Mouse (Mus musculus): ENCODE results near the gene 5330417C22Rik.
"Not testable (repeated sequence)": the region's sequence is repeated elsewhere in the genome, so short reads cannot be mapped to it uniquely, and the experiment has no call there.

5330417C22Rik gene

DNA sequence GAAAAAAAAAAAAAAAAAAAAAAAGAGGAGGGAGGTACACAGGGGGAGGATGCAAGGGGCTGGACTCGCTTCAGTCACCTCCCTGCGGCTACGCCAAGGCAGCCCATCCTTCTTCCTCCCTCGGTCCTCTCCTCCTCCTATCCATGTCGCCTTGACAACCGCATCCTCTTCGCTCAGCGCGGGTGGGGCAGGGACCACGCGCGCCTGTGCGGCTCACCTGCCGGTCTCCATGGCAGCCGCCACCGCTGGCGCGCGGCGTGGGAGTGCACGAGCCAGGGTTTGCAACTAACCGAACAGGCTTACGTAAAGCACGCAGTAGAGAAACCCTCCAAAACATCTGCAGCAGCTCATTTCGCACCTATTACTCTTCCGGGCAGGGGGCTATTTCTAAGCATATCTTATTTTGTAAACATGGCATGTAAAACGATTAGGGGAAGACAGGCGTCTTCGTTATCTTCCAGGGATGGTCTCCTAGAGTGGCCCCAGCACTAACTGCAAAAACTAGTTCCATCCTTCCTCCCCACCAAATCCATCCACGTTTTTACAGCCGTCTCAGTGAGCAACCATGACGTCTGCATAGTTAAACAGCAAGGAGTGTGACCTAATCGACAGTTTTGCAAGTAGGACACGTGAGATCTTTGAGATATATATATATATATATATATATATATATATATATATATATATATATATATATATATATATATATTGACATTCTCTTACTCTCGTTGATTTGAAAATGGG lies at the start of gene 5330417C22Rik:
TSS of gene 5330417C22Rik (minus strand) at position 20 of the 744 bp plus-strand sequence.
- peak; percentile 93 for DNase-seq (ENCODE audit: low read depth, low spot score)

DNA sequence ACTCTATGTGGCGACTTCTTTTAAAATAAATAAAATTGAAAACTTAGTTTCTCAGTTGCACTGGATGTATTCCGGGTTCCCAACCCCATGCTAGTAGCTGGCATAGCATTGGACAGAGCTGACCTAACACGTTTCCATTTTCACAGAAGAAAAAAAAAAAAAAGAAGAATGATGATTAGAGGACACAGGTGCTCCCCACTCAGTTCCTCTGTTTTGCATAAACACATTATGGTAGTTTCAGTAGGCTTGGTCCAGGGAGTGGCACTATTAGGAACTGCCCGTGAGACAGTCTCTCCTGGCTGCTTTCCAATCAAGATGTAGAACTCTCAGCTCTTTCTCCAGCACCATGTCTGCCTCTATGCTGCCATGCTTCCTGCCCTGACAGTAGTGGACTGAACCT lies 48.2 kb upstream of the 5330417C22Rik start:
- DNase-seq (ENCODE audit: low read depth, low spot score): no peak

DNA sequence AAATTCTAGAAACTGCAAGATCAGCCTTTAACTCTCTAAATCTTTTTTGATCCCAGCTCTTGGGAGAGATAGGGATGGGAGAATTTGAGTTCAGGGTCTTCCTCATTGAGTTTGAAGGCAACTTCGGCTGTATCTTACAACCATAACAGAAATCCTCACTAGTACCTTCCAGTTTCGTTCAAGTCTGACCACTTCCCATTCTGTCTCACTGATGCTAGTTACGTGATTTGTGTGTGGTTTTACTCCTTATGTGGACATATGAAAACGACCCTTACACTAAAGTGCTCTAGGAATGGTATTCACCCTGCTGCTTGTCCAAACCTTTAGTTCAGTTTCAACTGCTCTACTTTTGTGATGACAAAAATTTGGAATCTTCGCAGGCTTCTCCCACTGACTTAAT lies 37.7 kb upstream of the 5330417C22Rik start:
- DNase-seq (ENCODE audit: low read depth, low spot score): no peak

DNA sequence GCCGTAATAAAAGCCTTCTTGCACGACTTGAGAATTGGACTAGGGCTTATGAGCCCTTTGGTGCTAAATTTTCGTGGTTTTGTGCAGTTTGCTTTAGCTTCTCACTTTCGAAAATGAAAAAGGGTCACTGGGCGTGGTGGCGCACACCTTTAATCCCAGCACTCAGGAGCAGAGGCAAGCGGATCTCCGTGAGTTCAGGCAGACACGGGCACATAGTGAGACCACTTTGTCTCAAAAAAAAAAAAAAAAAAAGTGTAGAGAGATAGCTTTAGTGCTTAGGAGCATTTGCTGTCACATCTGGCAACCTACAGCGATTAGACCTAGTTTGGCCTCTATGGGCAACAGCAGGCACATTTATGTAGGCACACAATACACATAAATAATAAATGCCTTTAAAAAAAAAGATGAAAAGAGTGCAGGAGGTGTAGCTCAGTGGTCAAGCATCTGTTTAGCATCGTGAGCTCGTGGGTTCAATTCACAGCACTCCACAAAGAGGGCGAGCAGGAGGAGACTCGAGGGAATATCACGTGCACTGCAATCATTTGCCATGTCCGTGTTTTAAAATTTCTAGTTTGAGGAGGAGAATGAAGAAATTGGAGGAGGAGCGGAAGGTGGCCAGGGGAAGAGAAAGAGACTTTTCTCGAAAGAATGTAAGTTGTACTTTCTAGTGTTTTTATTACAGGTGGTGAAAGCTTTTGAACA lies 36.1 kb upstream of the 5330417C22Rik start:
- peak; percentile 26 for DNase-seq (ENCODE audit: low read depth, low spot score)

DNA sequence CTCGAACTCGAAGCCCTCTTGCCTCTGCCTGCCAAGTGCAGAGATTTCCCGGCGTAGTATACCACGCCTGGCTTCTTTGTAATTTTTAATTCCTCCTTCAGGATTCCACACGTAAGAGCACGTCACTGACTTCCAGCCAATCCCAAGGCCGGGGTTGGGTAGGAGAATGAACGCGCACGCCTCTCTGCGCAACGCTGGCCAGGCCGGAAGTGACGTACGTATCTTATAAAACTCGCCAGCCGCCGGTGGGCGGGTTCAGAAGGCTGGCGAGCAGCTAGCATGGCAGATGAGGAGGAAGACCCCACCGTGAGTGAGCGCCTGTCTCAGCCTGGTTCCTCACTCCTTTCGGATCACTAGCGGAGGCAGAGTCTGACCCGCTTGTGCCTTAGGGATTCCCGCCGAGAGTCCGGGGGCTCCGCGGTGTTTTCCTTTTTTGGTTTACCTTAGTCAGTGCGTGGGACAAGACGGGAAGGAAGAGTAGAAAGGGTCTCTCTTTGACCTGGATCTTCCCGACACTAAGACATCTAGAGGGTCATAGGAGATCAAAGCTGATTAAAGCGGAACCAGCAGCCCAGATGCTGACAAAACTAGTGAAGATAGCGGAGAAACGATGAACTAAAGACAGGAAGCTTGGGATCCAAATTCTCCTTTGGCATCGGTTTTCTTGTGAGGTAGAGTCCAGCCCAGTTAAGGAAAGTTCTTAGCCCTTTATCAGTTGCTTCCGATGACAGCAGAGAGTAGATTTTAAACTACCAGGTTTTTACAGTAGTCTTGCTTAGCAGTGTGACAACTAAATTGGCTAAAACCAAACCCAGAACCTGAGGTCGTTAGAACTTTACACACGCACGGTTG lies 35.3 kb upstream of the 5330417C22Rik start, which contains the start of gene Taf13:
TSS of gene Taf13 (plus strand) at position 256 of the 852 bp plus-strand sequence.
- DNase-seq (ENCODE audit: low read depth, low spot score): peak; percentile 98

DNA sequence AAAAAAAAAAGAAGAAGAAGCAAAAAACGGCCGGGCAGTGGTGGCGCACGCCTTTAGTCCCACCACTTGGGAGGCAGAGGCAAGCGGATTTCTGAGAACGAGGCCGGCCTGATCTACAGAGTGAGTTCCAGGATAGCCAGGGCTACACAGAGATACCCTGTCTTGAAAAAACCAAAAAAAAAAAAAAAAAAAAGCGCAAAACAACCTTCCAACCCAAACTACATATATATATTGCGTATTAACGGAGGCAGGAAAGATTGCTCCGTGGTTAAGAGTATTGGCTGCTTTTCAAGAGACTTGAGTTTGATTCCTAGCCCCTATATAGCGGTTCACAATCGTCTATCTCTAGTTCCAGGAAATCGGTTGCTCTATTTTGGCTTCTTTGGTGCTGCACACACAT lies 34.5 kb upstream of the 5330417C22Rik start:
- DNase-seq (ENCODE audit: low read depth, low spot score): no peak

DNA sequence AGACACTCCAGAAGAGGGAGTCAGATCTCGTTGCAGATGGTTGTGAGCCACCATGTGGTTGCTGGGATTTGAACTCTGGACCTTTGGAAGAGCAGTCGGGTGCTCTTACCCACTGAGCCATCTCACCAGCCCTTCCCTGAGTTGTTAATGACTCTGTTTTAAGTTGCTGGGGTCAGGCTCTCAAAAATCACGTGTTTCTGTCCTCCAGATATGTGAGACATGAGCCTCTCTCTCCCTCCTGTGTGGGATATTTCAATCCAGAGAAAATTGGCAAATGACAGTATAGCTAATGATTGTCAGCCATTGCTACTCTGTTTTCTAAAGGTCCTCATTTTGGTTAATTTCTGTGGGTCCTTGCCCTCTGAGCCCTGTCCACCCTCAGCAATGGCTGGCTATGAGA lies 33.3 kb upstream of the 5330417C22Rik start:
- not testable (repeated sequence) for DNase-seq (ENCODE audit: low read depth, low spot score)

DNA sequence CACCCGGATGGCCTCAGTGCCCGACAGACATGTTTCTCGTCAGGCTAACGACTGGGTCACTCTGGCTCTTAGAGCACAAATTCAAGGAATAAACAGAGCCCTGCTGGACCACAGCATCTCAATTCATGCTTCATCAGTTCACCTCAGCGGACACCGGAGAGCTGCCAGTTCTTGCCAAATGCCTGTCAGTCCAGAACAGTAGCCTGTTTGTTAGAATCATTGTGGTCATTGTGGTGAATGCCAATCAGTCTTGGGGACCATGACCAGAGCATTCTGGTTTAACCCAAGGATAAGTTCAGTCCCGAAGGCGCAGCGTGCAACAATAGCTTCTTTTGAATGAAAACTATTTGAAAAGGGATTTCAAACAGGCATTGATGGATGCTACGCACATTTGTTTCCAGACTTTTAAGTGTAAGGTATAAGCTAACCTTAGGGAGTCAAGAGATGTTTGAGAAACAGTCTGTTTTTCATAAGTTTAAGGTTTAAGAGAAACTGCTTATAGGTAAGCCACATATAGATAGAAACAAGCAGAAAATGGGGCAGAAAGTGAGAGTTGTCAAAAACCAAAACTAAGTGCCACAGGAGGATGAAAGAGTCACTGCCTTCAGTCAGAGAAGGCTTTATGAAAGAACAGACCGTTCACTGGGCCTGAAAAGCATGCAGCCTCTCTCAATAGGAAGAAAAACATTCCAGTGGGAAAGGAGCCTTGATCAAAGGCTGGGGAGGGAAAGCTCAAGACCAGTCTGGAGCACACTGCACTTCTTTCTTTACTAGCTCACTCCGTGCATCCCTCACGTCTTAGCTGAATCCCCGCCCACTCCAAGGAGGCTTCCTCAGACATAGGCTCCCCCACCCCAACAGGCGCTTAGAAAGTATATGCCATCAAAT lies 31.9 kb upstream of the 5330417C22Rik start:
- DNase-seq (ENCODE audit: low read depth, low spot score): no peak

DNA sequence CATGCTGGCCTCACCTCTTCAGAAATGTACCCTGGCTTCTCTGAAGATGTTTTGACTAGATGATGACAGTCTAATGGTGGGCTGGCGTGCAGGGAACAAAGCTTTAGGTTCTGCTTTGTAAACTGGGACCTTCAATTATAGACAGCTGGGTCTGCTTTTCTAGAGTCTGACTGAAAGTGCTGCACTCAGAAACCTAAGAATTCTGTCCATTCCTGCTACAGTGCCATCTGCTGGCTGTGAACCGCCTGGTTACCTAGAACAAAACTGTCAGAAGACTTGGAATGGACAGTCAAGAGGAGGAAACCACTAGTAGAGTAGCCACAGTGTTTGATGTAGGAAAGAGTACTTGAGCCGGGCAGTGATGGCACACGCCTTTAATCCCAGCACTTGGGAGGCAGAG lies 27.0 kb upstream of the 5330417C22Rik start:
- DNase-seq (ENCODE audit: low read depth, low spot score): peak; percentile 84

DNA sequence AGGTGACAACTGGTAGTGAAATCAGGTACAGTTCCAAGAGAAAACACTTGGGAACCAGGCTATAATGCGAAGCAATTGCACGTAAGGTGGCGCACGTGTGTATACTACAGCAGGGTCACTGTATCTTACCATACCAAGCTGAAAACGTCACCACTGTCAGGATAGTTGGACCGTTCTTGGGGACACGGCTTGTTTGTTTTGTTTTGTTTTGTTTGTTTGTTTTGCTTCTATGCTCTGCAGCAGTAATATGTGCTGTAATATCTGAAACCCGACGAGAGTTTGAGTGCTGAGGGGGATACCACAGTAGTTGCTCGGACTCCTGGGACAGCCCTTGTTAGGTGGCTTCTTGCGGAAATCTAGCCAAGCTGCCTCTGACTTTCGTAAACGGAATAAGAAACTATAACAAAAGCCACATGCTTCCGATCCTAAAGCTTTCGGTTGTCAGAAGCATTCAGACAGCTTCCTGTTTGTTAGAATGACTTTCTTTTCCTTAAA lies 26.5 kb upstream of the 5330417C22Rik start:
- peak; percentile 76 for DNase-seq (ENCODE audit: low read depth, low spot score)

DNA sequence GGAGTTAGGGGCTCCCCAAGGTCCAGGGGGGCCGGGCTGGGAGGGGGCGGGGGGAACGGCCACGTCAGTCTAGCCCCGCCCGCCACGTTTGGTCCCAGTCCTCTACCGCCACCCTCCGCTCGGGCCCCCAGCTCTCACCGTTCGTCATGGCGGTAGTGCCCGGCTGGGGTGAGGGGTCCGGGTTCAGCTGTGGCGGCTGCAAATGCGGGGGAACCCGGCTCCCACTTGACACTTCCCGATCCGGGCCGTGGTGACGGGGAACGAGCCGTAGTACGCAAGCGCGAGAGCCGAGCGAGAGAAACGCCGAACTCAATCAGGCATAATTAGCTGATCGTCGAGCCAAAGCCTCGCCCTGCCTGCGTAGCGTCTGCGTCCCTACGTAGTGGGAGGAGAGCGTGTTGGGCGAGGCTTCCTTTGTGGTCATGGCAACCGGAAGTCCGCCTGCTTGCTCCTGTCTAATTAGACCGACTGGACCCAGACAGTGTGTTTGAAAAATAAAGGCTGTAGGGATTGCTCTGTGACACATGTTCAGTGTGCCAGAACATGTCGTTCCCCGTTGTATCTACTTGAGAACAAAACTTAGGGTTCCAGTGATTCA lies 25.9 kb upstream of the 5330417C22Rik start, which contains the start of gene Tmem167b:
TSS of gene Tmem167b (minus strand) at position 334 of the 598 bp plus-strand sequence.
- DNase-seq (ENCODE audit: low read depth, low spot score): peak; percentile 98

DNA sequence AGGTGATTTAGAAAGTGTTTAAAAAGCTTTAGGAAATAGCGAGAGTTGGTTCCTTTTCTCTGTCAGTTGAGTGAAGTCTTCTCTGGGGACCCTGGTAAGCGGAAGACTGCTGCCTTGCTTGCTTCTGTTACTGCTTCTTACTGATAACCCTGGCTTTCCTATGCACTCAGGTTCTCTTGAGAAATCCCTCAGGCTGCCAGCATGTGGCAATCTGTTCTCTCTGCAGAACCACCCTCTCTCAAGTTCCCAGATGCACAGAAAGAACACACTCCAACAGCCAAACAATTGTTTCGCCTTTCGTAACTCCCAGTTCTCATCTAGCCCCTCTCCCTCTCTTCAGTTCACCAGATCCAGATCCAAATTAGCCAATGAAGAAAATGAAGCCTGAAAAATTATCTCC lies 21.6 kb upstream of the 5330417C22Rik start:
- no peak for DNase-seq (ENCODE audit: low read depth, low spot score)

DNA sequence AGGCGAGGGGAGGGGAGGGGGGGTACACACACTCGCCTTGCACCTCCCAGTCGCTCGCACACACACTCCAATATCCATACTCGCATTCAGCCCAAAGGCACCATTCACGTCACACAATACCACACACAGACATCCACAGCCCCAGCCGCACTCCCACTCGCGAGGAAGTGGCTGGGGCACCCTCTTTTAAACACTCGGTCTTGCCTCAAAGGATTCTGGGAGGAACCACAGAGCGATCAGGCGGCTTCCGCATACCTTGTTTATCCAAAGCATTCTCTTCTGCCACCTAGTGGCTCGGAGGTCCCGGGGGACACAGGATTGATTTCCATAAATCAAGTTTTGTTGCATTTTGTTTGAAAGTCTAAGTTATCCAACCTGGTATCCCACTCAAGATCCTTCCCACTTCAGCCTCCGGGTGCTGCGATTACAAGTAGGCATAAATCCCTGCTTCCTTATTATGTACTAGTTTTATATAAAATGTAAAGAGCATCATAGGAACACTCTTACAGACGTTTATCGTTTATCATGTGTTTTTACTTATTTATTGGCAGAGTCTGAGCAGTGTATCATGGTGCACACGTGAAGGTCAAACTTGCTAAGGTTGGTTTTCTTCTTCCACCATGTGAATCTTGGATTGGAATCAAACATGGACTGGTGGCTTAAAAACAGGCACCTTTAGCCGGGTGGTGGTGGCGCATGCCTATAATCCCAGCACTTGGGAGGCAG lies 18.4 kb upstream of the 5330417C22Rik start:
- peak; percentile 97 for DNase-seq (ENCODE audit: low read depth, low spot score)

DNA sequence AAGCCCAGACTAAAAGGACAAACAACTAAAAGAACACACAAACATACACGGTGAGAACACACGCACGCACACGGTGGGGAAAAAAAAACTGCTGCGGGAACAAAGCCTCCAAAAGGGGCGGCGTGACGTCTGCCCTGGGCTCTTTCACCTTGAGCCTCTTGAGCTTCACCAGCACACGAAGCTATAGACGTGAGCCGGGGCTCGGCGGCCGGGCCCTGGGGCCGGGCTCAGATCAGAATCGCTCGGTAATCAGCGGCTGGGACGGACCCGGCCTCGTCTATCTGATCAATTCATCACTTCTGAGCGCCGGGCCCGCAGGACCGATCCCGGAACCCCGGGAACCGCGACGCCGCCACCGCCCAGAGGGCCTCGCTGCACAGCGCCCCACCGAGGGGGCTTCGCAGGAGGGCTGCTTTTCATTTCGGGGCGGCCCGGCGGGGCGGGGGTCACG lies 17.8 kb upstream of the 5330417C22Rik start:
- no peak for DNase-seq (ENCODE audit: low read depth, low spot score)

DNA sequence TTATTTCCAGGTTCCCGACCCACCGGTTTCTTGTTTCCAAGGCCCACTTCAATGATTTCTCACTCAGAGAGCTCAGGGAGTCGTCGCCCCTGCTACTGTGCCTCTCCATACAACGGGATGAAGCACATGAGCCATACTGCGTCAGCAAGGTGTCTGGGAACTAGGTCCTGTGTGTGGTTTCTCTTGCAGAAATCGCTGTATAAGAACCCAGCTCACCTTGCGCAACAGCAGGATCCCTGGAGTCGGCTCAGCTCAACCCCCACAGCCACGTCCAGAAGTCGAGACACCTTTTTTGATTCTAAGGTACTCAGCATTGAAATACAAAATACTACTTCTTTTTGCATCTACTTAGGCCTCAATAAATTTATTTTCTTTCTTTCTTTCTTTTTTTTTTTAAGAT lies 6.0 kb upstream of the 5330417C22Rik start:
- no peak for DNase-seq (ENCODE audit: low read depth, low spot score)

DNA sequence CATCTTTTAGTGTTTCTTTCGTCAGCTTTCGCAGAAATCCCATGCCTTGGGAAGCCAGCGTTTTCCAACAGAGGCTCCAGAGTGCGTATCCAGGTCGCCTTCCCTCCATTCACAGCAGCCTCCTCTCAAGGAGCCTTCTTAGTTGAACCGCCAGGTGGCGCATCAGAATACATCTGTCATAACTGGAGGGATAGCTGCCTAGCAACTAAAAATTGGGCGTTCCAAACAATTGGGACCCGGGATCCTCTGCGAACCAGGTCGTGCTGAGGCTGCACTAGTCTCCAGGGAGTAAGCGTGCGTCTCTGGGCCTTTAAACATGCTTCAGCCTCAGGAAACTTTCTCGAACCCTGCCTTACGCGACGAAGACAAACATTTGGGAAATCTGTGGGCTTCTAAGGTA lies 967 bp upstream of the 5330417C22Rik start:
- peak; percentile 83 for DNase-seq (ENCODE audit: low read depth, low spot score)

DNA sequence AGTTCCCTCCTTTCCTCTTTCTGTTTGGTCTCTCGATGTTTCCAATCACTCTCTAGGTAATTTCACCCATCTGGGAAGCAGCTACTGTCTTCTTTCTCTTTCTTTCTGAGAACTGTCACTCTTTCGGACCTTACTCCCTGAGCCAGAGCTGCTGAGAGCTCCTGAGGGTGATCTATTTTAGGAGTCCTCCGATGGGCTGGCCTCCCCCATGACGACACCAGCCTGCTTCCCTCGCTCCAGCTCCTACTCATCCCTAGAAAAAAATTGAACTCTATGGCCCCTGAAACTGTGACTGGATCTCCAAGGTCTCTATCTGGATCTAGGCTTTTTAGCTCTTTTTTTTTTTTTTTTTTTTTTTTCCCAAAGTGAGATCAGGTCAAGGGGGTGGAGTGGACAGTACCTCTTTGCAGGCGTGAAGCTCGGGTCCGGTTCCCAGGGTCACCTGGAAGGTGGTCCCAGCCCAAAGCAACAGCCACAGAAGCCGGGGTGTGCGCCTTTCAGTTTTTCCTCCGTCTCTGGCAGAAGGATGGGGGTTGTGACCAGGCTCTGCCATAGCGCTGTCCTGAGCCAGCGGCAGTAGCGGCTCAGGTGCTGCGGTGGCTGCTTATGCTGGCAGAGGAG lies 330 bp downstream of the 5330417C22Rik start:
- no peak for DNase-seq (ENCODE audit: low read depth, low spot score)

DNA sequence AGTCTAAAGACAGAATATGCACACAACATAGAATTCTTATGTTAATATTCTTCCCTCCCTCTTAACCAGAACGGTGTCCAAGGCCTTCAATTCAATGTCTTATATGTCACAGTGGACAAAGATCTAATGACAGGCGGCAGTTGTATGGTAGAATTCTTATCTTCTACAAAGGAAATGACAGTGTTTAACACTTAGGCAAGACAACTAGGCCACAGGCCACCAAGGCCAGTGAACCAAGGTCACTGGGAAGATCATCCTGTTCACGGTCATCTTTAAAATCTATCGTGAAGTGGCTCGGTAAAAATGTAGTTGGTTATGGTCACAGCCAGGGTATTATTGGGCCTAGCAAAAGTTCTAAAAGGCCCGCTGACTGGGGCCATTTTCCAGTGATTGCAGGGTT lies 2.4 kb downstream of the 5330417C22Rik start, which contains the start of gene 1700013F07Rik:
TSS of gene 1700013F07Rik (plus strand) at position 200 of the 400 bp plus-strand sequence.
- DNase-seq (ENCODE audit: low read depth, low spot score): no peak
